Mouse (Mus musculus) kidney, embryonic 15.5 days (tissue): ENCODE measurements at regions not wholly inside any gene's neighbourhood (a gene's known extent, or its start where the extent isn't known, plus 50 kb on each side); places are given as distances from the start of the nearest gene placed in this dataset.
A peak's percentile ranks its signal among the peaks of the same experiment; 100 is the strongest.

Experiments used
- ATAC-seq: fragments of 200-750 bp; cut with Nextera tagmentation; replicated peaks from 2 replicates; pipeline ENCODE4 v1.8.0; 2017; ENCODE audit warnings: moderate TSS enrichment; ENCODE audit not compliant: low FRiP score
- H3K27ac ChIP-seq: fragments of 300-500 bp; sonication (generic); 2 replicates; pipeline ENCODE4 v1.5.1; 2015; ENCODE audit warnings: mild to moderate bottlenecking, inconsistent platforms
- H3K27me3 ChIP-seq: fragments of 300-500 bp; sonication (generic); 2 replicates; pipeline ENCODE4 v1.6.1; 2015; ENCODE audit warnings: inconsistent platforms
- H3K36me3 ChIP-seq: fragments of 300-500 bp; sonication (generic); 2 replicates; pipeline ENCODE4 v1.6.1; 2015; ENCODE audit warnings: inconsistent platforms
- H3K4me1 ChIP-seq: fragments of 300-500 bp; sonication (generic); 2 replicates; pipeline ENCODE4 v1.6.1; 2015; ENCODE audit warnings: inconsistent platforms
- H3K4me2 ChIP-seq: fragments of 300-500 bp; sonication (generic); 2 replicates; pipeline ENCODE4 v1.6.1; 2015; ENCODE audit warnings: moderate library complexity, mild to moderate bottlenecking, inconsistent platforms
- H3K4me3 ChIP-seq: fragments of 300-500 bp; sonication (generic); replicated peaks from 2 replicates; pipeline ENCODE4 v1.5.1; 2015; ENCODE audit warnings: mild to moderate bottlenecking, inconsistent platforms
- H3K9ac ChIP-seq: fragments of 300-500 bp; sonication (generic); 2 replicates; pipeline ENCODE4 v1.6.1; 2015; ENCODE audit warnings: mild to moderate bottlenecking, inconsistent platforms
- H3K9me3 ChIP-seq: fragments of 300-500 bp; sonication (generic); replicated peaks from 2 replicates; pipeline ENCODE4 v1.6.1; 2016; ENCODE audit warnings: inconsistent platforms
- WGBS: fragments of 180-500 bp; shearing (Covaris S2); methylation state at CpG from one replicate; pipeline ENCODE4 v1.1.7; 2015; ENCODE audit warnings: mixed read lengths; 5-methylcytosine and 5-hydroxymethylcytosine counted together

- Histone ChIP-seq H3K27ac (peak overlapping the region; percentile 72), H3K9me3 (no peaks in the 10 kb centered on the region), H3K4me1 (peaks cover 29% of the 10 kb centered on the region), H3K9ac (no peak overlapping the region; the same call in 1 of the 2 replicates), H3K4me3 (no peak overlapping the region), H3K4me2 (peak overlapping the region; percentile 14; the same call in 1 of the 2 replicates), H3K27me3 (no peaks in the 10 kb centered on the region), H3K36me3 (no peaks in the 10 kb centered on the region)
- 34% methylated on average over 14 of the region's 14 CpGs for WGBS
- 0 out of 2 replicates have a peak, but pooled peaks have one; percentile 19 for ATAC-seq
Observed at GRCm38 (mm10) chr13:28768717-28769426, 184.6 kb downstream of the Sox4 start.

GRCm38 (mm10) chr13:28762555-28762954 lies 191.0 kb downstream of the Sox4 start:
- Histone ChIP-seq H3K4me2 (no peak overlapping the region), H3K27ac (no peak overlapping the region), H3K36me3 (no peaks in the 10 kb centered on the region), H3K4me3 (no peak overlapping the region), H3K9ac (no peak overlapping the region), H3K27me3 (no peaks in the 10 kb centered on the region), H3K4me1 (peaks cover 28% of the 10 kb centered on the region), H3K9me3 (no peaks in the 10 kb centered on the region)
- ATAC-seq, result no peak
- 93% methylated on average over 2 of the region's 2 CpGs for WGBS

GRCm38 (mm10) chr13:28759026-28759425 lies 194.5 kb downstream of the Sox4 start:
- no peak for ATAC-seq

GRCm38 (mm10) chr13:28757846-28758522 lies 195.5 kb downstream of the Sox4 start:
- Histone ChIP-seq H3K27ac (peak overlapping the region; percentile 98), H3K4me3 (peak overlapping the region; percentile 38), H3K27me3 (no peaks in the 10 kb centered on the region), H3K36me3 (no peaks in the 10 kb centered on the region), H3K4me2 (peak overlapping the region; percentile 67), H3K4me1 (peaks cover 61% of the 10 kb centered on the region), H3K9ac (peak overlapping the region; percentile 38; the same call in 1 of the 2 replicates), H3K9me3 (no peaks in the 10 kb centered on the region)
- WGBS, result 2% methylated on average over 13 of the region's 13 CpGs
- ATAC-seq, result peak; percentile 91

More at GRCm38 (mm10) chr13:28759026-28759425, 194.5 kb downstream of the Sox4 start:
- H3K27me3 ChIP-seq, result no peaks in the 10 kb centered on the region
- H3K4me3 ChIP-seq, result no peak overlapping the region
- WGBS, result 32% methylated on average over 3 of the region's 3 CpGs
- no peaks in the 10 kb centered on the region for H3K36me3 ChIP-seq
- H3K4me1 ChIP-seq, result peaks cover 57% of the 10 kb centered on the region
- no peak overlapping the region for H3K9ac ChIP-seq
- peak overlapping the region; percentile 98; the same call in 1 of the 2 replicates for H3K27ac ChIP-seq
- H3K4me2 ChIP-seq, result no peak overlapping the region
- no peaks in the 10 kb centered on the region for H3K9me3 ChIP-seq

- Histone ChIP-seq H3K9ac (peak overlapping the region; percentile 8; the same call in 1 of the 2 replicates), H3K36me3 (no peaks in the 10 kb centered on the region), H3K4me1 (peaks cover 61% of the 10 kb centered on the region), H3K4me3 (peak overlapping the region; percentile 38), H3K27ac (peak overlapping the region; percentile 98), H3K9me3 (no peaks in the 10 kb centered on the region), H3K27me3 (no peaks in the 10 kb centered on the region), H3K4me2 (peak overlapping the region; percentile 67)
- 12% methylated on average over 11 of the region's 11 CpGs for WGBS
- no peak for ATAC-seq
Observed at GRCm38 (mm10) chr13:28756915-28757765, 196.4 kb downstream of the Sox4 start.

GRCm38 (mm10) chr13:28754207-28754606 lies 199.3 kb downstream of the Sox4 start:
- no peak overlapping the region for H3K4me3 ChIP-seq
- WGBS, result 50% methylated on average over 5 of the region's 5 CpGs
- no peak for ATAC-seq

GRCm38 (mm10) chr13:28750949-28751692 lies 202.4 kb downstream of the Sox4 start:
- Histone ChIP-seq H3K9ac (no peak overlapping the region), H3K27me3 (no peaks in the 10 kb centered on the region), H3K27ac (no peak overlapping the region), H3K4me2 (no peak overlapping the region), H3K36me3 (no peaks in the 10 kb centered on the region), H3K4me1 (peaks cover 19% of the 10 kb centered on the region), H3K9me3 (no peaks in the 10 kb centered on the region), H3K4me3 (no peak overlapping the region)
- no peak for ATAC-seq
- 79% methylated on average over 11 of the region's 11 CpGs for WGBS

More at GRCm38 (mm10) chr13:28754207-28754606, 199.3 kb downstream of the Sox4 start:
- no peak overlapping the region for H3K9ac ChIP-seq
- H3K4me2 ChIP-seq, result no peak overlapping the region
- peaks cover 49% of the 10 kb centered on the region for H3K4me1 ChIP-seq
- H3K27me3 ChIP-seq, result no peaks in the 10 kb centered on the region
- H3K27ac ChIP-seq, result no peak overlapping the region
- H3K9me3 ChIP-seq, result no peaks in the 10 kb centered on the region
- no peaks in the 10 kb centered on the region for H3K36me3 ChIP-seq

- ATAC-seq, result no peak
- no peak overlapping the region for H3K4me3 ChIP-seq
- H3K9me3 ChIP-seq, result no peaks in the 10 kb centered on the region
- no peak overlapping the region for H3K9ac ChIP-seq
- H3K27me3 ChIP-seq, result no peaks in the 10 kb centered on the region
- peaks cover 19% of the 10 kb centered on the region for H3K4me1 ChIP-seq
- no peak overlapping the region for H3K27ac ChIP-seq
- H3K4me2 ChIP-seq, result no peak overlapping the region
- no peaks in the 10 kb centered on the region for H3K36me3 ChIP-seq
- 53% methylated on average over 7 of the region's 7 CpGs for WGBS
Observed at GRCm38 (mm10) chr13:28740158-28740670, 213.3 kb downstream of the Sox4 start.

GRCm38 (mm10) chr13:28738160-28739100 lies 215.1 kb downstream of the Sox4 start:
- Histone ChIP-seq H3K4me1 (peaks cover 19% of the 10 kb centered on the region), H3K27ac (0 out of 2 replicates have a peak overlapping the region, but pooled peaks have one; percentile 22), H3K9me3 (no peaks in the 10 kb centered on the region), H3K36me3 (no peaks in the 10 kb centered on the region), H3K4me3 (no peak overlapping the region), H3K9ac (no peak overlapping the region), H3K4me2 (no peak overlapping the region), H3K27me3 (no peaks in the 10 kb centered on the region)
- WGBS, result 51% methylated on average over 8 of the region's 8 CpGs
- peak; percentile 52; the same call in 1 of the 2 replicates for ATAC-seq

GRCm38 (mm10) chr13:28732475-28732874 lies 221.0 kb downstream of the Sox4 start:
- Histone ChIP-seq H3K4me3 (no peak overlapping the region), H3K27ac (peak overlapping the region; percentile 45), H3K27me3 (no peaks in the 10 kb centered on the region), H3K9me3 (no peaks in the 10 kb centered on the region), H3K36me3 (0 out of 2 replicates have a peak, but pooled peaks cover 3% of the 10 kb centered on the region), H3K9ac (no peak overlapping the region), H3K4me1 (peaks cover 11% of the 10 kb centered on the region), H3K4me2 (no peak overlapping the region)
- ATAC-seq, result no peak
- WGBS, result 68% methylated on average over 1 of the region's 1 CpGs
